Mouse (Mus musculus) midbrain, embryonic 14.5 days (tissue): ENCODE measurements around the gene Oxt. TPM values are rescaled to one million over a fixed set of nuclear protein-coding genes. Genes with fewer than 3 reads are reported as not detected.

Experiments
- ATAC-seq: fragments of 200-750 bp; cut with Nextera tagmentation; 2 replicates; pipeline ENCODE4 v1.8.0; 2017; ENCODE audit warnings: moderate number of reproducible peaks, moderate library complexity; ENCODE audit not compliant: low FRiP score, low TSS enrichment
- DNase-seq: peaks from one replicate; pipeline ENCODE4 v3.0.0-alpha.2; 2015
- H3K27ac ChIP-seq: fragments of 300-500 bp; sonication (generic); replicated peaks from 2 replicates; pipeline ENCODE4 v1.5.1; 2014; ENCODE audit warnings: mild to moderate bottlenecking, low read depth, low read length, moderate library complexity
- H3K27me3 ChIP-seq: fragments of 300-500 bp; sonication (generic); 2 replicates; pipeline ENCODE4 v1.6.1; 2014; ENCODE audit warnings: low read length, control low read depth, mixed read lengths; ENCODE audit not compliant: control insufficient read depth, insufficient read depth
- H3K36me3 ChIP-seq: fragments of 300-500 bp; sonication (generic); 2 replicates; pipeline ENCODE4 v1.6.1; 2014; ENCODE audit warnings: low read length, control low read depth; ENCODE audit not compliant: control insufficient read depth, insufficient read depth
- H3K4me1 ChIP-seq: fragments of 300-500 bp; sonication (generic); 2 replicates; pipeline ENCODE4 v1.6.1; 2014; ENCODE audit warnings: mild to moderate bottlenecking, antibody characterized with exemption, low read length, control low read depth; ENCODE audit not compliant: control insufficient read depth, insufficient read depth
- H3K4me2 ChIP-seq: fragments of 300-500 bp; sonication (generic); 2 replicates; pipeline ENCODE4 v1.6.1; 2014; ENCODE audit warnings: mild to moderate bottlenecking, low read length, moderate library complexity
- H3K4me3 ChIP-seq: fragments of 300-500 bp; sonication (generic); replicated peaks from 2 replicates; pipeline ENCODE4 v1.5.1; 2014; ENCODE audit warnings: low read depth, low read length
- H3K9ac ChIP-seq: fragments of 300-500 bp; sonication (generic); replicated peaks from 2 replicates; pipeline ENCODE4 v1.6.1; 2014; ENCODE audit warnings: mild to moderate bottlenecking, low read length, moderate library complexity
- H3K9me3 ChIP-seq: fragments of 300-500 bp; sonication (generic); 2 replicates; pipeline ENCODE4 v1.6.1; 2016; ENCODE audit warnings: low read length, control low read depth, mixed read lengths; ENCODE audit not compliant: control insufficient read depth
- WGBS: fragments of 180-500 bp; shearing (Covaris S2); extraction: QIAGEN DNeasy Blood & Tissue Kit; methylation state at CpG from one replicate; pipeline ENCODE4 v1.1.7; 2014; 5-methylcytosine and 5-hydroxymethylcytosine counted together
- polyA plus RNA-seq: library from polyadenylated mRNA; unstranded; fragments of >200 nt; fragmentation: Nextera tagmentation; extraction: Ambion mirVana; gene quantifications from 2 replicates; pipeline ENCODE4 v1.2.1, GENCODE M21; 2014

Gene Oxt
- polyA plus RNA-seq, result 0.59 TPM in 1 of 2 replicates, not detected in the other

GRCm38 (mm10) chr2:130575873-130576272, at the start of gene Oxt:
Gene Oxt, plus strand, starts transcription at chr2:130576173.
- Histone ChIP-seq H3K9me3 (no peaks in the 10 kb centered on the region), H3K4me3 (peak within 1 kb of the TSS; percentile 21), H3K27ac (no peak within 1 kb of the TSS), H3K36me3 (no peaks in the 10 kb centered on the region), H3K27me3 (peaks cover 59% of the 10 kb centered on the region), H3K4me2 (peak within 1 kb of the TSS; percentile 44), H3K4me1 (peaks cover 10% of the 10 kb centered on the region; the same call in 1 of the 2 replicates), H3K9ac (peak within 1 kb of the TSS; percentile 12; the same call in 1 of the 2 replicates)
- DNase-seq (no peak), ATAC-seq (no peak)
- WGBS, result 44% methylated on average over 9 of the region's 9 CpGs

- WGBS, result 85% methylated on average over 6 of the region's 6 CpGs
- Histone ChIP-seq H3K27me3 (no peaks in the 10 kb centered on the region), H3K4me1 (no peaks in the 10 kb centered on the region), H3K4me3 (no peak overlapping the region), H3K4me2 (no peak overlapping the region), H3K9me3 (no peaks in the 10 kb centered on the region), H3K9ac (no peak overlapping the region), H3K36me3 (peaks cover 56% of the 10 kb centered on the region), H3K27ac (no peak overlapping the region)
- ATAC-seq (no peak), DNase-seq (peak; percentile 8)
These were observed 47.5 kb upstream of the Oxt start for GRCm38 (mm10) chr2:130528457-130528856.

DNA sequence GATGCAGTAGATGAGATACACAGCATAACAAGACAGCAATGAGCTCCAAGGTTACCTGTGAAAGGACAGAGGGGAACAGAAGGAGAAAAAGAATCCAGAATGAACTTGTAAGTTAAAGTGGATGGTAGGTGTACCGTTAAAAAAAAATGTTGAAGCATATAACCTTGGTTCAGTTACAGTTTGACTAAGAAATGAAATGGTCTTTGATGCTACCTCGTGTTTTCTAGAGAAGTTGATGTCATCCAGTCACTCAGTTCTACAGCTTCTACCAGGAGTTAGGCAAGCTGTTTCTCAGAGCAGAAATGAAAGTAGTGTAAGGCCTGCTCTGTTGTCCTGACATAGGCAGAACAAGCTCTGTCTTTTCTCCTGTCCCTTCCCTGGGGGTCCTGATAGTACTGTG, 46.7 kb upstream of the Oxt start:
- no peak for ATAC-seq
- WGBS, result 96% methylated on average over 2 of the region's 2 CpGs
- H3K9me3 ChIP-seq, result no peaks in the 10 kb centered on the region
- H3K27me3 ChIP-seq, result no peaks in the 10 kb centered on the region
- H3K36me3 ChIP-seq, result peaks cover 56% of the 10 kb centered on the region
- DNase-seq, result no peak
- no peak overlapping the region for H3K9ac ChIP-seq
- no peak overlapping the region for H3K4me3 ChIP-seq
- no peak overlapping the region for H3K4me2 ChIP-seq
- no peak overlapping the region for H3K27ac ChIP-seq
- no peaks in the 10 kb centered on the region for H3K4me1 ChIP-seq

- Histone ChIP-seq H3K27ac (no peak overlapping the region), H3K4me2 (no peak overlapping the region), H3K27me3 (no peaks in the 10 kb centered on the region), H3K4me3 (no peak overlapping the region), H3K9me3 (no peaks in the 10 kb centered on the region), H3K36me3 (peaks cover 59% of the 10 kb centered on the region), H3K9ac (no peak overlapping the region), H3K4me1 (no peaks in the 10 kb centered on the region)
- 82% methylated on average over 7 of the region's 7 CpGs for WGBS
- ATAC-seq (no peak), DNase-seq (no peak)
These were observed 46.0 kb upstream of the Oxt start for GRCm38 (mm10) chr2:130529925-130530324.

DNA sequence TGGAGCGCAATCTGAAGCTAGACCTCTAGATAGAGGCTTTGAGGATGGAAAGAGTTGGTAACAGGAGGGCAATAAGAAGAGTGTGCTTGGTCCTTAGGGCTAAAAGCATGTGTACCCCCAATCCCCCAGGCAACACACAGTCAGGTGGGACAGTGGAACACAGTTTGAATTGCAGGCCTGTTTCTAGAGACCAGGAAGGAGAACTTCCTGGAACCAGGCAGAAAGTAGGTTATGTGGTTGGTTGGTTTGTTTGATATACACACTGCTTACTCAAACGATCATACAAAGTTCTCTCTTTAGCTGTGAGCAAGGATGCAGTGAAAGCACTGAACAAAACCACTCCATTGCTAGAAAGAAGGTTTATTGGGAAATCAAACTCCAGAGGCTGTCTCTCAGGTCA, 43.8 kb upstream of the Oxt start:
- H3K36me3 ChIP-seq, result peaks cover 58% of the 10 kb centered on the region

GRCm38 (mm10) chr2:130535017-130535416, 41.0 kb upstream of the Oxt start:
- Histone ChIP-seq H3K4me1 (no peaks in the 10 kb centered on the region), H3K27ac (no peak overlapping the region), H3K9me3 (no peaks in the 10 kb centered on the region), H3K27me3 (no peaks in the 10 kb centered on the region), H3K9ac (no peak overlapping the region), H3K4me3 (no peak overlapping the region), H3K4me2 (no peak overlapping the region), H3K36me3 (peaks cover 72% of the 10 kb centered on the region)
- no peak for DNase-seq
- ATAC-seq, result no peak
- WGBS, result 91% methylated on average over 6 of the region's 6 CpGs

More for the DNA sequence above, 43.8 kb upstream of the Oxt start:
- H3K27me3 ChIP-seq, result no peaks in the 10 kb centered on the region
- no peak for DNase-seq
- ATAC-seq, result no peak
- no peaks in the 10 kb centered on the region for H3K9me3 ChIP-seq
- no peak overlapping the region for H3K4me2 ChIP-seq
- H3K4me1 ChIP-seq, result no peaks in the 10 kb centered on the region
- 99% methylated on average over 2 of the region's 2 CpGs for WGBS
- H3K9ac ChIP-seq, result no peak overlapping the region
- no peak overlapping the region for H3K27ac ChIP-seq
- no peak overlapping the region for H3K4me3 ChIP-seq

DNA sequence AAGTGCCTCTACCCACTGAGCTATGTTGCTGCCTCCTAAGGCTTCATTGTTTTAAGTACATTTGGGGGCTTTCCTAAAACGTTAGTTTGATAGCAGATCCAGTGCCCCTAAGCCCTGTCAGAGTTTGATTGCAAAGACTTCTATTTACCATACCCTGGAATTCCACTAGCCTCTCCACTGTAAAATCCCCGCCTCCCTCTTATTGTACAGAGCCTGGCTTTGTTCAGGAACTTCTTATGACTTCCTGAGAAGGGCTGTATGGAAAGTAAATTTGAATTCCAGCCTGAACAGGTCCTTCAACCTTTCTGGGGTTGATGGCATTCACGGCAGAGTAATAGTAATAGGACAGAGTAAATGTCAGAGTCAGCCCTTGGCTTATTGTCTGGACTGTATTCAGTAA, 39.1 kb upstream of the Oxt start:
- ATAC-seq, result no peak

DNA sequence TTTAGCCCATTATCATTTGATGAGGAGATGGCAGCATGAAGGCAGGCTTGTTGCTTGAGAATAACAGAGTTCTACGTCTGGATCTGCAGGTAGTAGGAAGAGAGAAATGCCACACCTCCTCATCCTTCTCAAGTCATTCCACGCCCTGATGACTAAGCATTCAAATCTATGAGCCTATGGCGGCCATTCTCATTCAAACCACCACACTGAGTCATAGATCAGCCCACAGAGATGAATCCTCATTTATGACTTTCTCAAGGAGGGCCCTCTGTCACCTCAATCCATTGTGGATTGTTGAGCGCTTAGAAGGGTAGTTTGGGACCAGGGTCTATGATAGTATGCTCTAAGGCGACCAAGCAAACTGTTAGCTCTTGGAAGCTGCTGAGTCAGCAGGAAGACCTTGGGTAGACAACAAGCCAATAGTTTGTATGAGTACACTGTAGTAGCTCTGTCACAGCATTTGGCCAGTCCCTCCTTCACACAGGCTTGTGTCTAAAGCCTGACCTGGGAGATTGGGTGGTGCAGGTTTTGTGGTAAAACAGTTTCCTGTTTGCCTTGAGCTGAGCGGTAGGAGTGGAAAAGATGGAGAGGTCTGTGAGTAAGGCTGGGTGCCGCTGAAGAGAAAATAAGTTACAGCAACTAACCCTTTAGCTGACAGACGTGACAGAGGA, 37.0 kb upstream of the Oxt start:
- no peak overlapping the region for H3K4me2 ChIP-seq
- peaks cover 83% of the 10 kb centered on the region for H3K36me3 ChIP-seq
- no peaks in the 10 kb centered on the region for H3K9me3 ChIP-seq
- 95% methylated on average over 8 of the region's 8 CpGs for WGBS
- H3K27ac ChIP-seq, result no peak overlapping the region
- no peaks in the 10 kb centered on the region for H3K4me1 ChIP-seq
- ATAC-seq (no peak), DNase-seq (no peak)
- no peak overlapping the region for H3K9ac ChIP-seq
- H3K4me3 ChIP-seq, result no peak overlapping the region
- H3K27me3 ChIP-seq, result no peaks in the 10 kb centered on the region

More for the DNA sequence above, 39.1 kb upstream of the Oxt start:
- 84% methylated on average over 3 of the region's 3 CpGs for WGBS
- no peak overlapping the region for H3K4me2 ChIP-seq
- H3K4me3 ChIP-seq, result no peak overlapping the region
- H3K9me3 ChIP-seq, result no peaks in the 10 kb centered on the region
- H3K4me1 ChIP-seq, result no peaks in the 10 kb centered on the region
- no peak overlapping the region for H3K9ac ChIP-seq
- no peaks in the 10 kb centered on the region for H3K27me3 ChIP-seq
- no peak for DNase-seq
- H3K36me3 ChIP-seq, result peaks cover 80% of the 10 kb centered on the region
- H3K27ac ChIP-seq, result no peak overlapping the region

DNA sequence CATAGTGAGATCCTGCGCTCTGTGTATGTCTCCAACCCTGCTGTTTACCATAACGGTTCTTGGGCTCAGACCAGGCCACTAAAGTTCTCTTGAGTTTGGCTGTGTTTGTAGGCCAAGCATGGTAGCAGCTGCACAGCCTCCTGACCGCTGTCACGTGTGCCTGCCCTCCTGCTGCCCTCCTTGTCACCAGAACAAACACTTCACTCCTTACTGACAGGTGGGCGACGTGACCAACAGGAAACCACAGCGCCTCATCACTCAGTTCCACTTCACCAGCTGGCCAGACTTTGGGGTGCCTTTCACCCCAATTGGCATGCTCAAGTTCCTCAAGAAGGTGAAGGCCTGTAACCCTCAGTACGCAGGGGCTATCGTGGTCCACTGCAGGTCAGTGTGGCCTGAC, 35.7 kb upstream of the Oxt start:
- H3K9ac ChIP-seq, result no peak overlapping the region
- H3K27ac ChIP-seq, result no peak overlapping the region
- WGBS, result 92% methylated on average over 9 of the region's 9 CpGs

More for the DNA sequence above, 35.7 kb upstream of the Oxt start:
- ATAC-seq (no peak), DNase-seq (no peak)
- H3K4me1 ChIP-seq, result no peaks in the 10 kb centered on the region
- peaks cover 83% of the 10 kb centered on the region for H3K36me3 ChIP-seq
- H3K27me3 ChIP-seq, result no peaks in the 10 kb centered on the region
- no peak overlapping the region for H3K4me3 ChIP-seq
- no peak overlapping the region for H3K4me2 ChIP-seq
- H3K9me3 ChIP-seq, result no peaks in the 10 kb centered on the region
